Mouse (Mus musculus) kidney, adult 2 months (tissue): Measurements from ENCODE around the gene Ap1m2. TPM values are rescaled to one million over a fixed set of nuclear protein-coding genes. Genes with fewer than 3 reads are reported as not detected.
A peak's percentile ranks its signal among the peaks of the same experiment; 100 is the strongest.
"Not testable (repeated sequence)": the region's sequence is repeated elsewhere in the genome, so short reads cannot be mapped to it uniquely, and the experiment has no call there.

Experiments
- DNase-seq: peaks from one replicate; pipeline ENCODE4 v3.0.0; 2021
- H3K27ac ChIP-seq: fragments of 200-500 bp; 2 replicates; pipeline ENCODE4 v1.5.1; 2012; ENCODE audit warnings: low read depth, low read length, control low read depth, inconsistent platforms; ENCODE audit not compliant: insufficient read depth
- H3K27me3 ChIP-seq: fragments of 200-500 bp; replicated peaks from 2 replicates; pipeline ENCODE4 v1.6.1; 2012; ENCODE audit warnings: mild to moderate bottlenecking, moderate library complexity, low read length, inconsistent platforms; ENCODE audit not compliant: control insufficient read depth, insufficient read depth
- H3K36me3 ChIP-seq: fragments of 200-500 bp; 2 replicates; pipeline ENCODE4 v1.6.1; 2012; ENCODE audit warnings: mild to moderate bottlenecking, moderate library complexity, low read length, inconsistent platforms; ENCODE audit not compliant: control insufficient read depth, insufficient read depth
- H3K4me1 ChIP-seq: fragments of 200-500 bp; 2 replicates; pipeline ENCODE4 v1.6.1; 2011; ENCODE audit warnings: low read length; ENCODE audit not compliant: control insufficient read depth, insufficient read depth
- H3K4me3 ChIP-seq: fragments of 200-500 bp; 2 replicates; pipeline ENCODE4 v1.5.1; 2011; ENCODE audit warnings: mild to moderate bottlenecking, low read depth, low read length, control low read depth; ENCODE audit not compliant: insufficient read depth
- CTCF ChIP-seq: fragments of 200-500 bp; conservative IDR thresholded peaks from 2 replicates; pipeline ENCODE4 v1.5.1; 2011; ENCODE audit warnings: low read depth, mild to moderate bottlenecking, control low read depth, low read length, moderate library complexity, mixed read lengths; ENCODE audit not compliant: insufficient read depth, insufficient read length
- POLR2A ChIP-seq: fragments of 200-500 bp; IDR thresholded peaks from one replicate; pipeline ENCODE4 v1.6.1; 2011; ENCODE audit warnings: low read depth, low read length, control low read depth
- WGBS: fragments of 180-500 bp; shearing (Covaris S2); methylation state at CpG from one replicate; pipeline ENCODE4 v1.1.7; 2018; 5-methylcytosine and 5-hydroxymethylcytosine counted together
- polyA plus RNA-seq: library from polyadenylated mRNA; depleted of rRNA; stranded (reverse); fragments of >200 nt; gene quantifications from 2 replicates; pipeline ENCODE4 v1.2.3, GENCODE M21; 2012

The Ap1m2 gene
- polyA plus RNA-seq, 1 experiment = 30.6 TPM

- no peak for TF ChIP-seq CTCF
- TF ChIP-seq POLR2A = no peak
- 70% methylated on average over 3 of the region's 3 CpGs for WGBS
- H3K4me1 ChIP-seq = no peaks in the 10 kb centered on the region
- H3K36me3 ChIP-seq = no peaks in the 10 kb centered on the region
- H3K4me3 ChIP-seq = no peak overlapping the region
- H3K27me3 ChIP-seq = no peaks in the 10 kb centered on the region
- no peak overlapping the region for H3K27ac ChIP-seq
- no peak for DNase-seq
These were observed 15.4 kb upstream of the Ap1m2 start for GRCm38 (mm10) chr9:21327569-21327968.

GRCm38 (mm10) chr9:21324269-21324668 lies 12.1 kb upstream of the Ap1m2 start:
- 73% methylated on average over 11 of the region's 11 CpGs for WGBS
- TF ChIP-seq POLR2A (no peak), CTCF (no peak)
- no peak overlapping the region for H3K4me3 ChIP-seq
- peak overlapping the region; percentile 9; the same call in 1 of the 2 replicates for H3K27ac ChIP-seq
- H3K36me3 ChIP-seq = no peaks in the 10 kb centered on the region
- DNase-seq = peak; percentile 67
- H3K27me3 ChIP-seq = no peaks in the 10 kb centered on the region
- peaks cover 3% of the 10 kb centered on the region; the same call in 1 of the 2 replicates for H3K4me1 ChIP-seq

GRCm38 (mm10) chr9:21322917-21323297 lies 10.8 kb upstream of the Ap1m2 start:
- WGBS = 84% methylated on average over 7 of the region's 8 CpGs
- H3K4me1 ChIP-seq, H3K36me3 ChIP-seq, DNase-seq, H3K27me3 ChIP-seq, H3K27ac ChIP-seq, H3K4me3 ChIP-seq: not testable (repeated sequence)

GRCm38 (mm10) chr9:21322211-21322916 lies 10.2 kb upstream of the Ap1m2 start:
- 73% methylated on average over 19 of the region's 19 CpGs for WGBS
- H3K36me3 ChIP-seq = no peaks in the 10 kb centered on the region
- H3K4me1 ChIP-seq = peaks cover 3% of the 10 kb centered on the region; the same call in 1 of the 2 replicates
- 0 out of 2 replicates have a peak overlapping the region, but pooled peaks have one; percentile 77 for H3K4me3 ChIP-seq
- DNase-seq = no peak
- TF ChIP-seq POLR2A = no peak
- TF ChIP-seq CTCF = no peak
- H3K27ac ChIP-seq = peak overlapping the region; percentile 54
- H3K27me3 ChIP-seq = no peaks in the 10 kb centered on the region

GRCm38 (mm10) chr9:21321513-21321835 lies 9.3 kb upstream of the Ap1m2 start:
- no peaks in the 10 kb centered on the region for H3K27me3 ChIP-seq
- H3K4me1 ChIP-seq = peaks cover 3% of the 10 kb centered on the region; the same call in 1 of the 2 replicates
- peak overlapping the region; percentile 54 for H3K27ac ChIP-seq
- 23% methylated on average over 6 of the region's 6 CpGs for WGBS
- TF ChIP-seq CTCF (no peak), POLR2A (no peak)
- peak overlapping the region; percentile 77 for H3K4me3 ChIP-seq
- no peaks in the 10 kb centered on the region for H3K36me3 ChIP-seq
- peak; percentile 68 for DNase-seq

- Histone ChIP-seq H3K27me3 (no peaks in the 10 kb centered on the region), H3K36me3 (no peaks in the 10 kb centered on the region), H3K4me1 (peaks cover 3% of the 10 kb centered on the region; the same call in 1 of the 2 replicates), H3K27ac (peak within 1 kb of the TSS; percentile 54), H3K4me3 (peak within 1 kb of the TSS; percentile 77)
- 4% methylated on average over 52 of the region's 52 CpGs for WGBS
- TF ChIP-seq CTCF = no peak
- TF ChIP-seq POLR2A = no peak
- peak; percentile 89 for DNase-seq
These were observed 8.7 kb upstream of the Ap1m2 start, which contains the start of gene Slc44a2 for GRCm38 (mm10) chr9:21320619-21321512. TSS of gene Slc44a2 (plus strand) at chr9:21320698.

- Histone ChIP-seq H3K27ac (no peak overlapping the region), H3K36me3 (no peaks in the 10 kb centered on the region), H3K4me3 (peak overlapping the region; percentile 77), H3K4me1 (peaks cover 3% of the 10 kb centered on the region; the same call in 1 of the 2 replicates), H3K27me3 (no peaks in the 10 kb centered on the region)
- no peak for DNase-seq
- no peak for TF ChIP-seq CTCF
- no peak for TF ChIP-seq POLR2A
- 25% methylated on average over 4 of the region's 4 CpGs for WGBS
These were observed 8.1 kb upstream of the Ap1m2 start for GRCm38 (mm10) chr9:21320280-21320618.
